Mouse (Mus musculus): ENCODE measurements around the gene Lrrc4b. TPM values are rescaled to one million over a fixed set of nuclear protein-coding genes. Genes with fewer than 3 reads are reported as not detected.

Lrrc4b gene
- total RNA-seq, 4 experiments from 2014 or later = 0.10 to 0.27 (median 0.11) TPM

GRCm38 (mm10) chr7:44463556-44464225, 34.9 kb downstream of the Lrrc4b start:
- no peak for DNase-seq (ENCODE audit: low spot score in 2 of 2)

DNA sequence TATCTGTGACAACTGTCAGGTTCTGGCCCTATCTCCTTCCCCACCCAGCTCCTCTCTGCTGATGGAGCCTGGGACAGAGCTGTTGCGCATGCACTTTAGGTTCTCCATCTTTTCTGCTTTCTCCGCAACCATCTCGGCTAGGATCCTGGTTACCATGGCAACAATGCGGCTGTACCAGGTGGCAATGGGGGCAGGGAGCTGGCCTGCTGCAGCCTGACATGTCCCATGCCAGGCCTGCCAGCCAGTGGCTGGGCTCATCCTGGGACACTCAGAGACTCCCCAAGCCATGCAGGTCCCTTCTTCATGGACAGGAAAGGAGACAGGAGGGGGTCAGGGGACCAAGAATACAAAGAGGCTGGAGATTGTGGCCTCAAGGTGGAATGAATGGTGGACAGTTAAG, 35.7 kb downstream of the Lrrc4b start:
- DNase-seq (ENCODE audit: low spot score in 2 of 2) = no peak

DNA sequence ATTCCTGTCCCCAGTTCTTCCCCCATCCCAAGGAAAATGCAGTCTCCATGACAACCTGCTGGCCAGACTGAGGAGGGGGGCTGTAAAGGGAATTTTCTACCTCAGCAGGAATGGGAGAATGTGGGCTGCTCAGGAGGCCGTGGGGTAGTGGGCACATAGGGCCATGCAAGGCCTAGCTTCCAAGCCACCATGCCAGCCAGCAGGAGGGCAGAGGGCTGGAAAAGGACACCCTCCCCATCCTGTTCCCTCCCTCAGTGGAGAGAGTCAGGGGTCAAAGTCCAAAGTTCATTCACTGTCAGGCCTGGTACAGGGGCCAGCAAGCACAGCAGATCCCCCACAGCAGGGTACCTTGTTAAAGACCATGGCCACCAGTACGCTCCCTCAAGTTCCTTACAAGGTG, 36.3 kb downstream of the Lrrc4b start, which contains the start of gene Aspdh:
Gene Aspdh, plus strand, starts transcription at position 281 of the 400 bp plus-strand sequence.
- no peak for DNase-seq (ENCODE audit: low spot score in 2 of 2)

DNA sequence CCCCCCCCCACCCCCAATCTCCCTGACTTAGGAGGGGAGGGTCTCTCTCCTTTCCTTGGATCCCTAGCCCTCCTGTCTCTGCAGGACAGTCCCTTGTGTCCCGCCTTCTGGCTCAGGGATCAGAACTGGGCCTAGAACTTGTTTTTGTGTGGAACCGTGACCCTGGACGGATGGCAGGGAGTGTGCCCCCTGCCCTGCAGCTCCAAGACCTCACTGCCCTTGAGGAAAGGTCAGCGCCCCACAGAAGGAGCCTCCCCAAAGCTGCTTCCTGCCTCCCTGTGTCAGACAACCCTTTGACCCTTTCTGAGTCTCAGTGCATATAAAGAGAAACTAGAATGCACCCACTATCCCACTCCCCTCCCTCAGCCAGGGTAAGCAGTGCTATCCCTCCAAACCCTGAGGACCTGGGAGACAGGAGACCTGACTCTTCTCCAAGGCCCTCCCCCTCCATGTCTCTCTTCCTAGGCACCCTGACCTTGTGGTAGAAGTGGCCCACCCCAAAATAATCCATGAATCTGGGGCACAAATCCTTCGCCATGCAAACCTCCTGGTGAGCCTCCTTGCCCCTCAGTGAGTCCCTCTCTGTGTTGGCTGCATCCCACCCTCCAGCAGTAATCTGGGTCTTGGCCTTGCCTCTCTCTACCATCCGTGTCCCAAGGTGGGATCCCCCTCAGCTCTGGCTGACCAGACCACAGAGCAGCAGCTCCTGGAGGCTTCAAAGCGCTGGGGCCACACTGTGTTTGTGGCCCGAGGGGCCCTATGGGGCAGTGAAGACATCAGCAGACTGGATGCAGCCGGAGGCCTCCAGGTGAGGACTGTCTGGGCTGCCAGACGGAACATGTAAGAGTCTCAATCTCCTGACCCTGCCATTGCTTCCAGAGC, 37.4 kb downstream of the Lrrc4b start:
- no peak for DNase-seq (ENCODE audit: low spot score in 2 of 2)

DNA sequence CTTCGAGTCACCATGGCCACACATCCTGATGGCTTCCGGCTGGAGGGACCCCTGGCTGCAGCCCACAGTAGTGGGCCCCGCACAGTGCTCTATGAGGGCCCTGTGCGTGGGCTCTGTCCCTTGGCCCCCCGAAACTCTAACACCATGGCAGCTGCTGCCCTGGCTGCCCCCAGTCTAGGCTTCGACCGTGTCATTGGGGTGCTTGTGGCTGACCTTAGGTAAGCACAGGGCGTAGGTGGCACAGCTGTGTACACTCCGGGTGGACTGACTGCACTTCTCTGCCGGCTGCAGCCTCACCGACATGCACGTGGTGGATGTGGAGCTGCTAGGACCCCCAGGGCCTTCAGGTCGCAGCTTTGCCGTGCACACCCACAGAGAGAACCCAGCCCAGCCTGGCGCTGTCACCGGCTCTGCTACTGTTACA, 38.1 kb downstream of the Lrrc4b start:
- no peak for DNase-seq (ENCODE audit: low spot score in 2 of 2)

DNA sequence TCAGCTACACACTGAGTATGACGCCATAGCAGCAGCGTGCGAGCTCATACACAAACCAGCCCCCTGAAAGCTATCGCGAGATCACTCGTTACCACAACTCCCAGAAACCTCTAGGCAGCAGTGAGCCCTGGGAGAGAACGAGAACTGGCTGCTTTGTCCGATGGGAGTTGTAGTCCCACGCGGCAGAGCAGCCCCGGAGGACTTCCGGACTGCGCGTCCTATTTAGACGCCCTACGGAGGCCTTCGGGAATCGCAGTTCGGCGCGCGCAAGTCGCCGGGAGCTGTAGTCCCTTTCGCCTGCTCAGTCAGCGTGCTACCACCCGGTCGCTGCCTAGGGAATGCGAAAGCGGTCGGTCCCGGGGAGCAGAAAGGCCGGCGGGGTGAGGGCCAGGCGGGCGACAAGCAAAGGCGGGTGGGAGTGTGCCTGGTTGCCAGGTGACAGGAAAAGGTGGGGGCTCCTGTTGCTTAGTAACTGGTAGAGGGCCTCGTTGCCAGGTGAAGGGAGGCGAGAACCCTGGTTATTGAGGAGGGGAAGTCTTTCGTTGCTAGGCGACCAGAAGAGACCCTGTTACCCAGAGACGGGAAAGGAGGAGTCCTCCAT, 39.1 kb downstream of the Lrrc4b start, which contains the start of gene Josd2:
Gene Josd2, plus strand, starts transcription at position 170 of the 601 bp plus-strand sequence.
- peak; percentile 90 to 95 for DNase-seq (ENCODE audit: low spot score in 2 of 2)

DNA sequence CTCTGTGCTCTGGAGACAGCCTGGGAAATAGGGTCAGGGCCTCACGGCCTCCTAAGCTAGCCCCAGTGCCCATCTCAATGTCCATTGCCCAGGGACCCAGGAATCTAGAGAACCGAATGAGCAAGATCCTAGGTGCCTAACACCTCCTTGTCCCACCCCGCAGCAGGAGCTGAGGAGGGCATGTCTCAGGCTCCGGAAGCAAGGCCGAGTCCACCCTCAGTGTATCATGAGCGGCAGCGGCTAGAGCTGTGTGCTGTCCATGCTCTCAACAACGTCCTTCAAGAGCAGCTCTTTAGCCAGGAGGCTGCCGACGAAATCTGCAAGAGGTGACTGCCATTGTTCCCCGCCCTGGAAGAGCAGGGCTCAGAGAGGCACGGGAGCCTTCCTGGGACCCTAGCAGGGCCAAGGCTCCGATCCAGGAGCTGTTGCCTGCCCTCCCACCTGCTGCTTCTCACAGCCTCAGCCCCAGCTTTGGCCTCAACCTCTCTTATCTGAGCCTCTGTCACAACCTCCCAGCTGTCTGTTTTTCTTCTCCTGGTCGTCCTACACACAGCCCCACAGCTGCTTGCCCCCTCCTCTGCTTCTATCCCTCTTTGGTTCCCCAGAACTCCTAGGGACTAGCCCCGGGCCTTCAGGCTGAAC, 39.9 kb downstream of the Lrrc4b start:
- no peak for DNase-seq (ENCODE audit: low spot score in 2 of 2)

DNA sequence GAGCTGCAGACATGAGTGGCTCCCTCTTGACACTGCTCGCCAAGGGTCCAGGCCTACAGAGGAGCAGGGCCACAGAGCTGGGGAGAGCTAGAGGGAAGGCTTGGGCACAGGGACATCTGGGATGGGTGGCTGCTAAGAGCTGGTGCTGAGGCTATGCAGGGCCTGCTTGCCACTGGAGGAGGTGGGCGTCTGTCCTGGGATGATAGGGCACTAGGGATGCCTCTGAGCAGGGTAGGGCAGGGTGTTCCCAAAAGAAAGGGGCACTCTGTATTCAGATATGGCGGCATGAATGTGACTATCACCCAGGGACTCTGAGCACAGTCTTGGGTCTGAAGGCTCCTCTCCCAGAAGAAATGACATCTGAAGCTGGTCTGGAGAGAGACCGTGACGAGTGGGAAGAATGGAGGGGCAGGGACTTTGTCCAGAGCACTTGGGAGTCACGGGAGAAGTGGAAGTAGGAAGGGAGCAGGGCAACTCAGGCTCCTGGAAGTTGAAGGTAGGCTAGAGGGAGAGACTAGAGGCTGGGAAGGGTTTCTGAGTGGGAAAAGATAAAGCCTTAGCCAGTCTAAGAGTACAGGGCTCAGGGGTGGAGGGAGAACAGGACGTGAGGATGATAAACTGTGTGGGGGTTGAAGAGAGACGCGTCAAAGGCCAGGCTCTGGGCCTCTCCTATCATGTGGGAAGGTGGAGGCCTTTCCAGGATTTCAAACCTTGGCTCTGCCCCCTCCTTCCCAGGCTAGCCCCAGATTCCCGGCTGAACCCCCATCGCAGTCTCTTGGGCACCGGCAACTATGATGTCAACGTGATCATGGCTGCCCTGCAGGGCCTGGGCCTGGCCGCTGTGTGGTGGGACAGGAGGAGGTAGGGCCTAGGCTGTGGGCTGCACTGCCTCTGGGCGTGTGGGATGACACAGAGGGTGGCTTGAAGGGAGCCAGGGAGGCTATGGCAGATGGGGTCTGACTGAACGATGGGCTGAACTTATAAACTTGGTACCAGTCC, 41.2 kb downstream of the Lrrc4b start:
- no peak for DNase-seq (ENCODE audit: low spot score in 2 of 2)

- no peak for DNase-seq (ENCODE audit: low spot score in 2 of 2)
Observed at GRCm38 (mm10) chr7:44470696-44471612, 42.1 kb downstream of the Lrrc4b start.

DNA sequence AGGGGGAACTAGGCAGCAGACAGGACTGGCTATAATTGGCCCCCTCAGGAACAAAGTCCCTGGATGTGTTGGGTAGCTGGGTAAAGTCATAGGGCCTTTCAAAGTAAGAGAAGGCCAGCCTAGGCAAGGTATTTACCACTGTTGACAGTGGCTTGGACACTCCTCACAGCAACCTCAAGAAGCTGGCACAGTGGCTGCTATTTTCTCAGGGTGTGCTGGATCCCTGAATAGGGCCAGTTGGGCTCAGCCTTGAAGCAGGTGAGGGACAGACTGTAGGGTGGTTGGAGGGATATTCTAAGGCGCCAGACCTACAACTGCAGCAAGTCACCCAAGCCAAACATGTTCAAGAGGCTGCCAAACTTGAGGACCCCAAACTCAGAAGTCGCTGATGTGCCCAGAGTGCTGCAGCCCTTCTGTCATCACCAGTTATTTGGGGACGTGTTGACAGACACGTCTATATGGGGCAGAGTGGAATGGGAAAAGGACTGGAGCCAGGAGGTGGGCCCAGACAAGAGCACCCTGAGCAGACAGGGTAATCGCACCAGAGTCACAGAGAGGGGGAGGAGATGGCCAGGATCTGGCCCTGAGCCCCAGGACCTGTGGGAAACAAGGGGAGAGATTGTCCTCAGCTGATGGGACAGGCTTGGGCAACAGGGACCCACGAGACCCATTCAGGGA, 43.2 kb downstream of the Lrrc4b start:
- peak; percentile 40 to 68 for DNase-seq (ENCODE audit: low spot score in 2 of 2)

DNA sequence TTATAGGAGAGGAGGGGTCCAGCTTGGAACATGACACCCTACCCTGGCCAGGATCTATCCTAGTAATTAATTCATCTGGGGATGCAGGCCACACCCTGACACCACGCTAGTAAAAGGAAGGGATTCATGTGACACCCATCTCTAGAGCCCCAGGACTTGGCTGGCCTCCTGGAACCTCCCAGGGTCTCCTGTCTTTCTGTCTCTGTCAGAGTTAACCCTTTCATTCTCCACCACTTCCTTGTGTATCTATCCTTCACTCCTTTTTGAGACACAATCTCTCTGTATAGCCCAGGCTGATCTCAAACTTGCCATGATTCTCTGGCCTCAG, 43.7 kb downstream of the Lrrc4b start:
- no peak for DNase-seq (ENCODE audit: low spot score in 2 of 2)

DNA sequence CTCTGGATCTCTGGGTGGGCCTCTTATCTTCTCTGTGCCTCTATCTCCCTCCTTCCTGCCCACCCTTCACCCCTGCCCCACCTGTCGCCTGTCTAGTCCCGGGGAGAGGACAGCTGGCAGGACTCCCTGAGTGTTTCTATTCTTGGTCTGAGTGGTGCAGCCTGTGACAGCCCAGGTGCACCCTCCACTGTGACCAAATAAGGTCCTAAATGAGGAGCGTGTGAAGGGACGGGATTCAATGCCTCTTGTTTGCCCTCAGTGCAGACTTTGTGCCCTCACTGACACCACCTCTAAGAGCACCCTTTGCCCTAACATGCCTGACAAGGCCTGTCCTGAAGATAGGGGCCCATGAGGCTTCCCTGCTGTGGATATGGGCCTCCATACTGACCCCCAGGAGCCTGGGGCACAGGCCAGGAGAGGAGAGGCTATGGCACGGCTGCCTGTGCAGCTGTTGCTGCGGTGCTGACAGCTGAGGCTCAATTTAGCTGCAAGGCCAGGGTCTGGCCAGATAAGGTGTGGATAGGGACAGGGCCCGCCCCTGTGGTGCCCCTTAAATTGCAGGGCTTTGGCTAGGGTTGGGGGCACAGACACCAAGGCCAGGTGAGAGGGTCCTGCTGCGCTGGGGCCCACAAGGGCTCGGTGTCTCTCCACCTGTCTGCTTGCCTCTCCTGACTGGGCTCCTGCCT, 44.3 kb downstream of the Lrrc4b start:
- peak; percentile 73 to 83 for DNase-seq (ENCODE audit: low spot score in 2 of 2)

DNA sequence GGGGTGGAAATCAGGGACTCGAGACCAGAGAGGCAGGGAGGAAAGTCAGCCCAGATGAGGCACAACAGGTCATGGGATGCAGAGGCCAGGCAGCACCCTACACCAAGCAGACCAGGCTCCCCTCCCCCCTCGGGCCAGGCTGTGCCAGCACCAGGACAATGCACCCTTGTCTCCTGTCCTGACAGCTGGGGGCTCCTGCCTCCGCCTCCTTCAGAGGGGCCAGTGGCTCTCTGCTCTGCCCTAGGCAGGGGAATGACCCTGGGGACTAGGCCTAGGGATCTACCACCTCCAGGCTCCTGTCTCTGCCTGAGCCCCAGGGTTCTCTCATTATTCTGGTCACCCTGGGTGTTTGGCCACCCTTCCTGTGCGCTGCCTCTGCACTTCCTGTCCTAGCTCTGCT, 45.6 kb downstream of the Lrrc4b start:
- peak; percentile 63 to 72 for DNase-seq (ENCODE audit: low spot score in 2 of 2)

DNA sequence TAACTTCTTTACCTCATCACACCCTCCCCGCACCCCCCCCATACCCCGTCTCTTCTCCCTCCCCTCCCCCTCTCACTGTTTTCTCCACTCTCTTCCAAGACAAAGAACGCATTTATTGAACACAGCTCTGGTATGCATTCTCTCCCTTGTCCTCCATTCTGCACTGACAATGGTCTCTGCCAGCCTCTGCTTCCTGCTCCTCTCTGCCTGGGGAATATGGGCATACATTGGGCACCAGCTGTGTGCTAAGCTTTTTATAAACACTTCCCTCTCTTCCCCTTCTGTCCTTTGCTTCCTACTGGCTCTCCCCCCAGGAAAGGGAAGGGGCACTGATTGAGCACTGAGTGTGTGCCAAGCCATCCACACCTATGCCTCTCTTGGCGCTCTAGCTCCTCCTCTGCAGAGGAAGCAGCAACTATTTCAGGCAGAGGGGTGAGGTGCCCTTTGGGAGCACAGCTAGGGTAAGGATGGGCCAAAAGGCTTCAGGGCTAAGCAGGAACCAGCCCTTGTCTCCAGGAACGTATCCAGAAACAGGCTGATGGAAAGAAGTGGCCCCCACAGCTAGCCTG, 46.3 kb downstream of the Lrrc4b start:
- DNase-seq (ENCODE audit: low spot score in 2 of 2) = no peak

DNA sequence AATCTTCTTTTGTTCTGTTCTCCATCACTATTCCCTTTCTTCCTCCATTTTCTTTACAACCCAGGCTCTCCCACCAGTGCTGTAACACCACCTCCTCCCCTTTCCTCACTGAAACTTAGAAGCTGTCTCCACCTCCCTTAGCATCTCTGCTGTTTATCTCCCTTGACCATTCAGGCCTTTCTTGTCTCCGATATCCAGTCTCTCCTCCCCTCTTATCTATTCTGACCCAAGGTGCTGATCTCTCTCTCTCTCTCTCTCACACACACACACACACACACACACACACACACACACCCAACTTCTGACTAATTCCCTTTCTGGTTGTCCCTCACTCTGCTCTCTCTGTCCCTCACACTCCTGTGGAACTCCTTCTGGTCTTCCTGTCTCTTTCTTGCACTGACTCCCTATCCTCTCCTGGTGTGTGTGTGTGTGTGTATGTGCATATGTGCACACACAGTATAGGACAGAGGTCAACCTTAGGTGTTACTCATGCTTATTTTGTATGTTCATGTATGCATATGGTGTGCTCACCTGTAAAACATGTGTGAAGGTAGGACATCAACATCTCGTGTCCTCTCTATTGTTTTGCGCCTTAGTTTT, 54.1 kb downstream of the Lrrc4b start:
- no peak for DNase-seq (ENCODE audit: low spot score in 2 of 2)

GRCm38 (mm10) chr7:44484109-44484508, 55.3 kb downstream of the Lrrc4b start:
- DNase-seq (ENCODE audit: low spot score in 2 of 2) = no peak

- DNase-seq (ENCODE audit: low spot score in 2 of 2) = peak in 1 of 2 experiments; percentile 42
Observed at GRCm38 (mm10) chr7:44484841-44485571, 56.2 kb downstream of the Lrrc4b start.

Data from gastrocnemius, adult 8-10 months (tissue).